Mouse (Mus musculus): Measurements from ENCODE around the gene Npas3.
"Not testable (repeated sequence)": the region's sequence is repeated elsewhere in the genome, so short reads cannot be mapped to it uniquely, and the experiment has no call there.

Gene Npas3

GRCm38 (mm10) chr12:53248101-53248727 lies at the start of gene Npas3:
Gene Npas3, plus strand, starts transcription at chr12:53248677.
- DNase-seq: peak; percentile 21

- peak; percentile 12 for DNase-seq
Observed at GRCm38 (mm10) chr12:53217141-53217540, 31.3 kb upstream of the Npas3 start.

GRCm38 (mm10) chr12:53222742-53223141 lies 25.7 kb upstream of the Npas3 start:
- no peak for DNase-seq

DNA sequence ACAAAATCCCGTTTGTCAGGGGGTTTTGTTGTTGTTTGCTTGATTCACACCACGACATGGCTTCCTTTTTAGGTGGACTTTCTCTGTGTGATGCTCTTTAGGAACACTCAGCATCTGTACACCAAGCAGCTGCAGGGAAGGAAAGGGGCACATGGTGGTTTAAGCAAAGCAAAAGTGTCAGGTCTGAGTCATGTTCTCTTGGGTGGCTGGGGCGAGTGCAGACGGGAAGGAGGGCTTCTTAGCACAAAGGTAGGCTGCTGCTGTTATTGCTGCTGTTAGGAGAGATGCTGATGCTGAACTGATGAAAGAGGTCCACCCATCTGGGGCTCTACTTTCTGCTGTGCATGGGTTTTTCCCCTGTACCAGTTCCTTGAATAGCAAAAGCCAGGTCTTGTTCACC lies 21.1 kb upstream of the Npas3 start:
- no peak for DNase-seq

- DNase-seq: no peak
Observed at GRCm38 (mm10) chr12:53229419-53229818, 19.1 kb upstream of the Npas3 start.

GRCm38 (mm10) chr12:53246181-53246580 lies 2.3 kb upstream of the Npas3 start:
- DNase-seq: no peak

GRCm38 (mm10) chr12:53246581-53247490 lies 1.6 kb upstream of the Npas3 start:
- DNase-seq: no peak

DNA sequence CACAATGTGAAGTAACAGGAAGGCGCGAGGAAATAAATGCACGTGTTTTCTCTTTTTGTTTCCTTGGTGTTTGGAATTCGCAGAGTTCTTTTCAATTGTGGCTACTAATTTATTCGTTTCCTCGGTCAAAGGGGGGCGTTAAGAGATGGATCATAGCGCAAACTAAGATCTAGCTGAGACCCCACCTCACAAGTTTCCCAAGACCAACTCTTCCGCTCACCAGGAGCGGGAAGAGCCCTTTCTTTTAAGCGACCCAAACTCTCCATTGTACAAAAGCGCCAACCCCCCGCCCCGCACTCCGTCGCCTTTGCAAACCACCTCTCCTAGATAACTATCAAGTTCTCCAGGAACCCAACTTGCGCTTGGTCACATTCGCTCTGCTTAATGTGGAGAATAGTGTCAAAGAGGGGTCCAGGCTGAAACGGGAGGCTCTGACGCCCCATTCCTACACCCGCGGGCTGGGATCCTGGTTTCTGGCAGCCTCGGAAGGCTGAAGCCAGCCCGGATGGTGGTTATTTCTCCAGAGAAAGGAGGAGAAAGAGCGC lies 914 bp upstream of the Npas3 start:
- DNase-seq: no peak

GRCm38 (mm10) chr12:53248796-53249195 lies 319 bp downstream of the Npas3 start:
- no peak for DNase-seq

DNA sequence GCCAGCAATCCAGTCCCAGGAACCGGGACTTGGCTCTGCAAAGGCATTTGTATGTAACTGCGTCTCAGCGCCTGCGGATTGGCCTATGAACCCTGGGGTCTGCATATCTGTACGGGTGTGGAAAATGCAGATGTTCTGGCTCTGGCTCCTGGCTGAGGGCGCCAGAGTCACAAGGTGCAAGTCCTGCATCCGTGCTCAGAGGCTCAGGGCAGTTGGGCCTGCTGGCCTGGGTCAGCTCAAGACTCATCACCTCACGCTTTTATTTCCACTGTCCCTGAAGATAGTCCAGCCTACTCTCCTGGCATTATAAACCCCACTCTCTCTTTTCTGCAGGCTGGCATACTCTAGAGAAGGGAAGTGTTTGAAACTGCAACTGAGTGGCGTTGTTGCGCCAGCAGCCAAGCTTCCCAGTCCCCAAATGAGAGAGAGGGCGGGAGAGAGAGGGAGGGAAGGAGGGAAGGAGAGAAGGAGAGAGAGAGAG lies 3.3 kb downstream of the Npas3 start:
- DNase-seq: peak; percentile 15

DNA sequence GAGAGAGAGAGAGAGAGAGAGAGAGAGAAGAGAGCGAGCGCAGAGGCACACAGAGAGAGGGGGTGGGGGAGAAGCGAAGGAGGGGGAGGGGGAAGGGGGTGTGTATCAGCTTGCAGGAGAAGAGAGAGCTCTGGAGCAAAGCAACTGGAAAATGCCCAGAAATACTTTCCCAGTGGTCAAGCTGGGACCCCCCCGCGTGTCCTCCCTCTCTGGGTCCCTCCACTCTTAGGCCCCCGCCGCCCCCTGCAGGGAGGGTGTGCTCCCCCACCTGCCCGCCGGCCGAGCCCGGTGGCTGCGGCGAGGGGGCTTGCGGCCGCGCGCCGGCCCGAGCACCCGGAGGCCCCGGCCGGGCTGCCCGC lies 3.7 kb downstream of the Npas3 start:
- peak; percentile 12 for DNase-seq

- DNase-seq: peak; percentile 5
Observed at GRCm38 (mm10) chr12:53252572-53253422, 4.3 kb downstream of the Npas3 start.

DNA sequence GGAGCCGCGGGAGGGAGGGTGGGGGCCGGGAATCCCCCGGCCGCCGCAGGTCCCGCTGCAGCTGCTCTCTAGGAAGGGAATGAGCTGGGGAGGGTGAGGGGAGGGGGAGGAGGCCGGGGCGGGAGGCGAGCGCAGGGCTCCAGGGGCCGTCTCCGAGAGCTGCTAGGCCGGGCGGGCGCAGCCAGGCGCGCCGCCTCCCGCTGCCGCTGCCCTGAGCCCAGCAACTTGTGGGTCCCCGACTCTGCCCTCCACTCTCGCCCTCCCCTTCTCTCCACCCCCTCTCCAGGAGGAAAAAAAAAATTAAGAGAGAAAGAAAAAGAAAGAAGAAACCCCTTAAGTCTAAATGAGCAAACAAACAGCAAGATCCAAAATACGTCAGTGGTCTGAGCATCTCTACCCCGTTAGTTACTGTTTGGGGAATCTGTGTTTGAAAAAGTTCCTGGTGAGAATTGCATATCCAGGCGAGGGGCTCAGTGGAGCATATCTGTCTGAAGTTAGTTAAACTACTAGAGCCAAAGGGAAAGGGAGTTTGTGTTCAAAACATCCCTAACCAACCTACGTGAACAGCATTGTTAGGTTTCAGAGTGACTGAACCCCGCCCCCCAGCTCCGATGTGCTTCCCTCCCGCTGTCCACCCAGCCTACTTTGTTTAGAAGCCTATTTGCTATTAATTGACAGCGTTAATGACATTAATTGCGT lies 5.1 kb downstream of the Npas3 start:
- DNase-seq: peak; percentile 50

GRCm38 (mm10) chr12:53254160-53254480 lies 5.6 kb downstream of the Npas3 start:
- DNase-seq: no peak

GRCm38 (mm10) chr12:53274502-53274901 lies 26.0 kb downstream of the Npas3 start:
- not testable (repeated sequence) for DNase-seq

DNA sequence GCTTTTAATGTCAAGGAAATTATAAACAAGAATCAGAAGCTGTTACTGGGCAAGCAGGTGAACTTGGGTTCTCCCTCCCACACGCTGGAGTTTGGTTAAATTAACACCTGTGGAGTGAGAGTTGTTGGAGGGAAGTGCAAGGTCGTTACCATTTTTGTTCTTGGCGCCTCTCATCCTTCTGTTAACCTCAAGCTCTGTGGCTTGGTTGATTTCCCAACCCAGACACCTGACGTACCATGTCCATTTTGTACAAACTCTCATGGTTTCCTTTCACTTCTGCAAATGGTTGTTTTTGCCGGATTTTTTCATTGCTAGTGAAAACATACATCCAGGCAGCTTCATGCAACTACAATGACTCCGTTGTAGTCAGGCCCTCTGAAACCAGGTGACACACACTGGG lies 28.9 kb downstream of the Npas3 start:
- no peak for DNase-seq

- DNase-seq: no peak
Observed at GRCm38 (mm10) chr12:53290341-53290740, 41.9 kb downstream of the Npas3 start.

DNA sequence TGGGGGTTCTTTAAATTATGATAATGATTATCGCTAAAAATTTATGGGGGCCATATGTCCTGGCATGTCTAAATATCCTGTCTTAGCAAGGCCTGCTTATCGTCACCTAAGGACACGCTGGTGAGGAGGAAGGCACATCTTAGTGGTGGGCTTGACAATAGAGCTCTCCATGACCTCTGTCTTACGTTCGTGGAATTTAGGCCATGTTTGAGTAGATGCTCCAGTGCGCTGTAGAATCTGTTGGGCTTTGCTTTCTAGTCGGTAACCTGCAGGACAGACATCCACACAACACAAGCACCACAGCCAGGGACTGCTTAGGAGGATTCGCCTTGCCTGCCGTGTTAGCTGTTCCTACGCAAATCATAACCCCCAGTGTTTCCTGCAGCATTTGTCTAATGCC lies 42.4 kb downstream of the Npas3 start:
- no peak for DNase-seq

GRCm38 (mm10) chr12:53292010-53292409 lies 43.5 kb downstream of the Npas3 start:
- no peak for DNase-seq

GRCm38 (mm10) chr12:53292508-53293300 lies 44.2 kb downstream of the Npas3 start:
- DNase-seq: no peak

GRCm38 (mm10) chr12:53294011-53294410 lies 45.5 kb downstream of the Npas3 start:
- DNase-seq: no peak

GRCm38 (mm10) chr12:53295747-53296146 lies 47.3 kb downstream of the Npas3 start:
- DNase-seq: peak; percentile 12

Data from liver (tissue).